Mouse (Mus musculus) olfactory bulb, adult 2 months (tissue): ENCODE measurements around the gene Qtrt2. TPM values are rescaled to one million over a fixed set of nuclear protein-coding genes. Genes with fewer than 3 reads are reported as not detected.

Source experiments
- H3K27ac ChIP-seq: fragments of 200-500 bp; 2 replicates; pipeline ENCODE4 v1.5.1; 2012; ENCODE audit warnings: low read depth, low read length; ENCODE audit not compliant: insufficient read depth
- H3K4me1 ChIP-seq: fragments of 200-500 bp; 2 replicates; pipeline ENCODE4 v1.6.1; 2012; ENCODE audit warnings: low read length; ENCODE audit not compliant: control insufficient read depth, insufficient read depth
- H3K4me3 ChIP-seq: fragments of 200-500 bp; 2 replicates; pipeline ENCODE4 v1.5.1; 2012; ENCODE audit warnings: mild to moderate bottlenecking, low read depth, low read length, moderate library complexity; ENCODE audit not compliant: insufficient read depth
- CTCF ChIP-seq: fragments of 200-500 bp; IDR thresholded peaks from 2 replicates; pipeline ENCODE4 v1.5.1; 2012; ENCODE audit warnings: low read depth, mild to moderate bottlenecking, low read length, moderate library complexity; ENCODE audit not compliant: insufficient read depth
- POLR2A ChIP-seq: fragments of 200-500 bp; IDR thresholded peaks from 2 replicates; pipeline ENCODE4 v1.6.1; 2012; ENCODE audit warnings: mild to moderate bottlenecking, low read depth, low read length, moderate library complexity; ENCODE audit not compliant: insufficient read depth
- WGBS: fragments of 180-500 bp; shearing (Covaris S2); methylation state at CpG from one replicate; pipeline ENCODE4 v1.1.7; 2018; 5-methylcytosine and 5-hydroxymethylcytosine counted together
- polyA plus RNA-seq: library from polyadenylated mRNA; stranded (reverse); fragments of >200 nt; gene quantifications from 2 replicates; pipeline ENCODE4 v1.2.4, GENCODE M21; 2012; ENCODE audit warnings: low replicate concordance; ENCODE audit not compliant: missing spikeins, insufficient read depth, insufficient read length

Gene Qtrt2
- polyA plus RNA-seq, 1 experiment = not detected

DNA sequence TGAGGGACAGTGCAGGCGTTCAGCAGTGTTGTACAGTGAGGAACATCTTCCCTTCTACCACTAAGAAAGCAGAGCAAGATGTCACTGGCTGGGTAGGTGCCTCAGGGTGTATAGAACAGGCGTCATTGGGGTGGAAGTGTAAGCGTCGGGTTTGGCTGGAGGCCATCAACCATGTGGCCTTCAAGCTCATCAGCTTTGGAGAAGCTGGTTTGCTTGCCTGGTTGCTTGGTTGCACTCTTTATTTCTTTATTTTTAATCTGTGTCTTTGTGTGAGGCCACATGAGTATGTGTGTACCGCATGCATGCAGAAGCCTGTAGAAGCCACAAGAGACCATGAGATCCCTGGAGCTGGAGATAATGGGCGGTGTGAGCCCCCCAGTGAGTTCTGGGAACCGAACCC lies 5.7 kb upstream of the Qtrt2 start:
- no peaks in the 10 kb centered on the region for H3K4me1 ChIP-seq
- no peak overlapping the region for H3K27ac ChIP-seq
- 87% methylated on average over 7 of the region's 7 CpGs for WGBS
- TF ChIP-seq POLR2A (no peak), CTCF (no peak)
- H3K4me3 ChIP-seq = no peak overlapping the region

- no peaks in the 10 kb centered on the region for H3K4me1 ChIP-seq
- 50% methylated on average over 3 of the region's 3 CpGs for WGBS
- H3K27ac ChIP-seq = no peak overlapping the region
- no peak for TF ChIP-seq CTCF
- no peak for TF ChIP-seq POLR2A
- H3K4me3 ChIP-seq = no peak overlapping the region
Measured at GRCm38 (mm10) chr16:43931502-43931901, 4.9 kb upstream of the Qtrt2 start.

DNA sequence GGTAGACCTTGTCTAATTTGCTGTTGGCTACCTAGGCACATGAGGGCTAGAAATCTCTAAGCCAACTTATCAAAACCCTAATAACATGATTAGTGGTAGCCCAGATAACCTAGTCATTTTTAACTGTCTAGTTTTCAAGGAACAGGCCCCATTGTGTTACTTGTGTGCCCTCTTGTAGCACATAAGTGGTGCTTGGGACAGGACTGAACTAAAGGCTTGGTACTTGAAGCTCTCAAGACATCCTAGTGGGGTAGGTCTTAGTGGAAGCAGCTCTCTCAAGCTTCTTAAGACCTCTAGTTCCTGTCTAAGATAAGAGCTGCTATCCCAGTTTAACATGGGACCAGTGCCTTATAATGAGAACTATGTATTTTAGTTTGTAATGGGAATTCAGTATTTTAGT lies 4.0 kb upstream of the Qtrt2 start:
- TF ChIP-seq POLR2A (no peak), CTCF (no peak)
- no peaks in the 10 kb centered on the region for H3K4me1 ChIP-seq
- H3K27ac ChIP-seq = no peak overlapping the region

DNA sequence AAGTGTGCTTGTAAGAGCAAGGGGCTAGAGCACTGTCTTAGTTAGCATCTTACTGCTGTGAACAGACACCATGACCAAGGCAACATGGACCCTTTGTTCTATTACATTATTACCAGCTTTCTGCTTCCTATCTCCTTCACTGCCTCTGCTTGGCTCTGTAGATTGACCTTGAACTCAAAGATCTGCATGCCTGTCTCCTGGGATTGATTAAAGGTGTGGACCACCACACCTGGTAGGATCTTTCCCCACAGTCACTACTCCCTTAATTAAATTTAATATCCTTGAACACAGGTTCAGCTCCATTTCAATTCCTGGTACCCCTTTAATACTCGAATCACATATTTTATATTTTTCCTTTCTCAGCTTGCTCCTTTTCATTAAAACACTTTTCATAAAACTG lies 763 bp downstream of the Qtrt2 start:
- Histone ChIP-seq H3K4me1 (no peaks in the 10 kb centered on the region), H3K4me3 (no peak overlapping the region), H3K27ac (no peak overlapping the region)
- TF ChIP-seq CTCF = no peak
- no peak for TF ChIP-seq POLR2A
- WGBS = 98% methylated on average over 1 of the region's 1 CpGs

More for the DNA sequence above, 4.0 kb upstream of the Qtrt2 start:
- no peak overlapping the region for H3K4me3 ChIP-seq

DNA sequence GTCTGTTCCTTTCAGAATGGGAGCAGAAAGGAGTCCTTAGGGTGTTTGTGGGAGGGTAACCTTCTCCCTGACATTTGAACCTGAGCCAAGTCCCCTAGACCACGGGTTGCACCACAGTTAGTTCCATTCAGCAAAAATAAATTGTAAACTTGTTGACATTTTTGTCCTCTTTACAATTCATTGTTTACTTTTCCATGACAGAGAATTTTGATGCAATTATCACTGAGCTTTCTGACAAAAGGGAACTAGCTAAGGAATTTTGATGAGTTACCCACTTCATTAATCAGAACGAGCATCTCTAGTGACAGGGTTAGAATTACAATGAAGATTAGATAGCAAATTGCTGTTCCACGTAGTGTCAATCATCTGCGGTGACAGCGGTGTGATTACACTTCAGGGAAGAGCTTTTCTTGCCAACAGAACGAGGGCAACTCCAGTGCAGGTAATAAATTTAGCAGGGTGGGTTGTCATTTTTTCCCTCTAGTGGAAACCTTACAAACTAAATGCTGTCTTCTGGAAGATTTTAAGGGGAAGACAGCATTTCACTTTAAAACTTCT lies 1.5 kb downstream of the Qtrt2 start:
- WGBS = 57% methylated on average over 6 of the region's 6 CpGs
- Histone ChIP-seq H3K4me1 (no peaks in the 10 kb centered on the region), H3K27ac (no peak overlapping the region), H3K4me3 (no peak overlapping the region)
- TF ChIP-seq POLR2A = no peak
- no peak for TF ChIP-seq CTCF

GRCm38 (mm10) chr16:43922630-43923029 lies 4.0 kb downstream of the Qtrt2 start:
- Histone ChIP-seq H3K4me3 (no peak overlapping the region), H3K4me1 (no peaks in the 10 kb centered on the region), H3K27ac (no peak overlapping the region)
- no peak for TF ChIP-seq POLR2A
- TF ChIP-seq CTCF = no peak
- WGBS = 56% methylated on average over 3 of the region's 3 CpGs

- no peak for TF ChIP-seq CTCF
- TF ChIP-seq POLR2A = no peak
- Histone ChIP-seq H3K4me3 (no peak overlapping the region), H3K27ac (no peak overlapping the region), H3K4me1 (no peaks in the 10 kb centered on the region)
- WGBS = 69% methylated on average over 2 of the region's 2 CpGs
Measured at GRCm38 (mm10) chr16:43922024-43922423, 4.6 kb downstream of the Qtrt2 start.

- 93% methylated on average over 3 of the region's 3 CpGs for WGBS
Measured at GRCm38 (mm10) chr16:43918867-43919266, 7.7 kb downstream of the Qtrt2 start.

GRCm38 (mm10) chr16:43908881-43909280 lies 17.7 kb downstream of the Qtrt2 start:
- H3K4me1 ChIP-seq = no peaks in the 10 kb centered on the region
- TF ChIP-seq POLR2A (no peak), CTCF (no peak)
- no peak overlapping the region for H3K27ac ChIP-seq
- no peak overlapping the region for H3K4me3 ChIP-seq
- 91% methylated on average over 2 of the region's 2 CpGs for WGBS

More at GRCm38 (mm10) chr16:43918867-43919266, 7.7 kb downstream of the Qtrt2 start:
- TF ChIP-seq CTCF = no peak
- TF ChIP-seq POLR2A = no peak
- Histone ChIP-seq H3K4me3 (no peak overlapping the region), H3K4me1 (no peaks in the 10 kb centered on the region), H3K27ac (no peak overlapping the region)

- TF ChIP-seq CTCF = no peak
- TF ChIP-seq POLR2A = no peak
- Histone ChIP-seq H3K4me3 (no peak overlapping the region), H3K4me1 (no peaks in the 10 kb centered on the region), H3K27ac (no peak overlapping the region)
Measured at GRCm38 (mm10) chr16:43900571-43900970, 26.0 kb downstream of the Qtrt2 start.
